Mouse (Mus musculus) adrenal gland, postnatal 4 days (tissue): ENCODE data around the gene Wfikkn1. TPM values are rescaled to one million over a fixed set of nuclear protein-coding genes. Genes with fewer than 3 reads are reported as not detected.

Experiments used
- DNase-seq, 2 experiments: peaks; one replicate each; pipeline ENCODE4 v3.0.0; 2021 to 2022; ENCODE audit warnings: low spot score in 2 of 2, mixed read lengths in 2 of 2
- total RNA-seq, 2 experiments: library from RNA; stranded (reverse); gene quantifications; 2 replicates each; pipeline ENCODE4 v1.2.3; 2021

Gene Wfikkn1
- total RNA-seq, 2 experiments from 2014 or later: 5.1 to 5.2 TPM

DNA sequence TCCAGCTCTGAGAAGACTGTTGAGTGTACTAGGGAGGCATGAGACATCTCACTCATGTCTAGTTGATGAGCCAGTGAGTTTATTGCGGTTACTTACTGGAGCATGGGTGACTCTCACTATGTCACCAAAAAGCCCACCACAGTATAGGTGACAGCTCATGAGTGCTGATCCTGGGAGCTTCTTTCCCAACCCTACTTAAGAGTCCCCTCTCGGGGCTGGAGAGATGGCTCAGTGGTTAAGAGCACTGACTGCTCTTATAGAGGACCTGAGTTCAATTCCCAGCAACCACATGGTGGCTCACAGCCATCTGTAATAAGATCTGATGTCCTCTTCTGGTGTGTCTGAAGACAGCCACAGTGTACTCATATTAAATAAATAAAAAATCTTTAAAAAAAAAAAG is 10.7 kb downstream of the Wfikkn1 start:
- no peak for DNase-seq

- no peak for DNase-seq
Observed at GRCm38 (mm10) chr17:25869498-25869897, 11.2 kb downstream of the Wfikkn1 start.

DNA sequence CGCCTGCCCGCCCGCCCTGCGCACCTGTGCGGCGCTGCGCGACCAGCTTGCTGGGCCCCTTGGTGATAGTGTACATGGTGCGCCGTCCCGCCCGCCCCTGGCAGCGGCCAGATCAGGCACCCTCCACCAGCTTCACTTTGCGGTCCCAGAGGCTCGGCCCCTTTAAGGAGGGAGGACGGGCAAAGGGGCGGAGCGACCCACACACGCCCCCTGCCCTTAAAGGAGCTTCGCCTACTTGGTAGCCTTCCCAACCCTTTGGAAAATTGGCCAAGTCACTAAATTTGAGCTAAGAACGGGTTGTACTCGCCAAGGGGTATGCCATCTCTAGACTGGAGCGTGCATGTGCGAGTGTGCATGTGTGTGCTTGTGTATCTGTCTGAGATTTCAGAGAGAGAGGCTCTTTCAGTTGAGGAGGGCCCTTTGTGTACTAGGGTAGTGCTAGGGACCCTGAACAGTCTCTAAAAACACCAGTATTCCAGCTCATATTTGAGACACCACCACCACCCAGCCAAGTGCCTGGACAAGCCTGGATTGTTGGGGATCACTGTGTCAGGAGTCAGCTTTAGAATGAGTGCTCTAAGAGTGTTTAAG is 12.0 kb downstream of the Wfikkn1 start, which contains the start of gene Mcrip2:
Mcrip2 (minus strand) TSS at position 164 of the 591 bp plus-strand sequence.
- DNase-seq: peak; percentile 54 to 75

DNA sequence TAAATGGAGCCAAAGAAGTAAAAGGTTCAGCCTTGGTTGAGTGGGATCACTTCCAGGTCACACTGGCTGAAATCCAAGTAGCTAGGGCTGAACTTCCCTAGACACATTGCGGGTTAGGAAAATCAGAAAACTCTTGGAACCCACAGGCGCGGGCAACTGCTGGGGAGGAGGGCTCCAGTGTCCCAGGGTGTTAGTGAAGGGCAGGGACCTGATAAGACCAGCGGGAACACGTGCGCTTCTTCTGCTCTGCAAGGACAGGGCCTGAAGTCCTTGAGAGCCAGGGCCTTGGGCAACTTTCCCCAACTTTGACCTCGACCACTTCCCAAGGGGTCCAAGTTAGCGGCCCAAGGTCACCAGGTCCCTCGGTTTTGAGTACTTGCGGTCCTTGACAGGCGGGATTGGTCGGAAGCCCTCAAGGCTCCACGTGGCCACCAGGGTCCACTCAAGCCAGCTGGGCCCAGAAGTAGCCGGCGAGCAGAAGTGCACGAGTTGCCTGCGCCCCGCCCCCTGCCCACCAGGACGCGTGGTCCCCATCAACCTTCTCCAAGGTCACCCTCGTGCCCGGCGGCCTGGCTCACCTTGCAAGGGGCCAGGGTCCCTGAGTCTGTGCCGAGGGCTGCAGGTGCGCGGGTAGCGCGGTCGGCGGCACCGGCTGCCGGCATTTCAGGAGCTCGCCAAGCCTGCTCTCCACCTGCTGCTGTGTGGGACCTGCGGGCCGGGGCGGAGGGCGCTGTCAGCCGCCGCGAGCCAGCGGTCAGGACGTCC is 12.6 kb downstream of the Wfikkn1 start:
- peak; percentile 42 to 65 for DNase-seq

DNA sequence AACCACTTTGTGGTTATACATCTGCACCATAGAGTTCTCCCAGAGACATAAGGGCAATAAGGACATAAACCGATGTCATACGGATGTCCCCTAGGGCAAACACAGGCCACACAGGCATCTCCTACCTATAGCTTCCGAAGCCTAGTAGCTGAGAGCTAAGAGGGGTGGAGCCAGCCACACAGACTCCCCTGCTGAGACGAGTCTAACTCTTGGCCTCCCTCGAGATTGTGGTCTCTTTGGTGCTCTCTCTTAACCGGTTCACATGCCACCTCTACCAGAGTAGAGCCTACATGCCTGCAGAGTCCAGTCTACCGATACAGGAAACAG is 13.2 kb downstream of the Wfikkn1 start:
- no peak for DNase-seq

- no peak for DNase-seq
Observed at GRCm38 (mm10) chr17:25866172-25866571, 14.5 kb downstream of the Wfikkn1 start.

- no peak for DNase-seq
Observed at GRCm38 (mm10) chr17:25865288-25865687, 15.4 kb downstream of the Wfikkn1 start.

GRCm38 (mm10) chr17:25864311-25864710 is 16.3 kb downstream of the Wfikkn1 start:
- DNase-seq: no peak

DNA sequence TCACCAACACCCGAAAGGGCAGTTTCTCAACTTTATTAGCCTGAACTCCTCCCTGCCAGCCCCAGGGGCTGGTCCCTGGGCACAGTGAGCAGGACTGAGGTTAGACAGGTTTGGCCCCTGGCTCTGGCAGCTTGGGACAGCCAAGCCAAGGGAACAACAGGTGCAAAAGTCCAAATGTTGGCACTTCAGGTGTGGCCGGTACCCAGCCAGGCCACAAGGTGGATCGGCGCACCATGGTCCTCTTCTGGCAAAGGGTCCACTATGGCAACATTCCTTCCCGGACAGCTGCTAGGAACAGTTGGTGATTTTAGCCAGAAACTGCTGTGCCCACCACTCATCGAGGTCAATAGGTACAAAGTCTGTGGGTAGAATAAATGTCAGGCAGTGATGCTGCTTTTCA is 17.0 kb downstream of the Wfikkn1 start:
- no peak for DNase-seq

- no peak for DNase-seq
Observed at GRCm38 (mm10) chr17:25861704-25862612, 18.7 kb downstream of the Wfikkn1 start.

- DNase-seq: peak; percentile 77 to 83
Observed at GRCm38 (mm10) chr17:25860832-25861703, 19.6 kb downstream of the Wfikkn1 start, which contains the start of gene Wdr90. Gene Wdr90 (minus strand): TSS chr17:25861501.

DNA sequence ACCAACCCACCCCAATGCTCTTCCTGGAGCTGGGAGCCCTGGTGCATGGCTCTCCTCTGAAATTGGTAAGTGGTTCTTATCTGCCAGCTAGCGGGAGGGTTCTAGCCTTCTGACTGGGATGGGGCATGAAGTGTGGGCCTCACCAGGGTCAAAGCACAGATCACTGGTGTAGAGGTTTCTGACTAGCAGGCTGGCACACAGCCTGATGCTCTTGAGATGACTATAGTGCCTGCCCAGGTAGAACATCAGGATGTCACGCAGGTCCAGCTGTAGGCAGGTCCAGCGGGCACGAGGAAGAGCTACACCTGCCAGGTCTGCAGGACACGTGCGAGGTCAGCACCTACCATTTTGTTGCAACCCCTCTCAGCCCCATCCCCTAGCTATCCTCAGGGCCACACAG is 20.4 kb downstream of the Wfikkn1 start:
- no peak for DNase-seq

GRCm38 (mm10) chr17:25844396-25844901 is 36.2 kb downstream of the Wfikkn1 start, which contains the start of gene Rhot2:
Gene Rhot2 (minus strand): TSS chr17:25844851.
- peak; percentile 74 to 89 for DNase-seq

DNA sequence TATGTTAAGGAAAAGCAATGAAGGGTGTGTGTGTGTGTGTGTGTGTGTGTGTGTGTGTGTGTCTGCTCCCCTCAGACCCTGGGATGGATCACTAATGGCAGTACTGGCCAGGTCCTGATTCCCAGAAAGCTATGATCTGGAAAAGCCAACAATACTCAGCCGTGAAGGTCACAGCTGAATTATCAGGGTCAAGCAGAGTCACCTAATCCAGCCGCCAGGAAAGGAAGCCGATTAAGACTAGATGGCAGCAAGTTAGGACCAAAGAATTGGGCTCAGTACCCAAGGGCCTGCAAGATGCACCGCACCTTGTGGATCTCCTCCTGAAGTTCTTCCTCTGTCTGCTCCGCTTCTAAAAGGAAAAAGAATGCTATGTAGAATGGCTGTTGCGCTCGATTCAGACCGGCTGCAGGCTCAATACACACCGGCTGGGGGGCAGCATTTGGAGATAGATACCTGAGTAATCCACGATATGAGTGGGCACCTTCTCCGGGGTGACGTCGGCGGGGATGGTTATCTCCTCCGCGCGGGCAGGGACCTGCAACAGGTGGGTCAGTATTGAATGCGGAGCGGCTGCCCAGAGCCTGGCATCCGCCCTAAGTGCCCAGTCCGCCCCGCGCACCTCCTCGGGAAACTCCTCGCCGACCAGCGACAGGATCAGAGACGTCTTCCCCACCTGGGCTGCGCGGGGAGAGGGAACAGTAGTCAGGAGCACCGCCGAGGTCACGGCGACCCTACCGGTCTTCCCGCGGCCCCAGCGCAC is 36.8 kb downstream of the Wfikkn1 start:
- DNase-seq: no peak

DNA sequence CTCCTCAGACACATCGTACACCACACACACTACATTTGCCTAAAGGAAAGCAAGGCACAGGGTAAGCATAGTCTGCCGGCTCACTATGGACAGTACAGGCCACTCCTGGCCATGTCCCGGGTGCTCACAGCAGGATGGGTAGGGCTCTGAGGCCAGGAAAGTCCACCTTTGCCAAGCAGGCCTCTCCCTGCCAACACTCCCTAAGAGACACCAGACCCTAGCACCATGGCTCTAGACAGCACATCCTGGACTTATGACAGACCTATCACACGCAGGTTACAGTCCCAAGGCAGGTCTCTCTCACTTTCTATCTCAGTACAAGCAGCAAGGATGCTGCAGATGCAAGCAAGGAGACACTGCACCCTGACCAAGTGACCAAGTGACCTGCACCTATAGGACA is 37.5 kb downstream of the Wfikkn1 start:
- no peak for DNase-seq

- DNase-seq: no peak
Observed at GRCm38 (mm10) chr17:25842509-25842908, 38.1 kb downstream of the Wfikkn1 start.

GRCm38 (mm10) chr17:25841117-25841880 is 39.4 kb downstream of the Wfikkn1 start, which contains the start of gene Gm20683:
Gene Gm20683 (minus strand): TSS chr17:25841763.
- DNase-seq: no peak

- no peak for DNase-seq
Observed at GRCm38 (mm10) chr17:25840519-25840918, 40.1 kb downstream of the Wfikkn1 start.
